Mouse (Mus musculus) c-Kit-positive CD71-positive TER-119-positive erythroid progenitor cells, embryonic 14.5 days (primary cell): ENCODE measurements around the gene Arhgdib.

ENCODE experiments used
- DNase-seq: peaks from one replicate; pipeline ENCODE4 v3.0.0-alpha.2; 2013; ENCODE audit warnings: low spot score

Gene Arhgdib

DNA sequence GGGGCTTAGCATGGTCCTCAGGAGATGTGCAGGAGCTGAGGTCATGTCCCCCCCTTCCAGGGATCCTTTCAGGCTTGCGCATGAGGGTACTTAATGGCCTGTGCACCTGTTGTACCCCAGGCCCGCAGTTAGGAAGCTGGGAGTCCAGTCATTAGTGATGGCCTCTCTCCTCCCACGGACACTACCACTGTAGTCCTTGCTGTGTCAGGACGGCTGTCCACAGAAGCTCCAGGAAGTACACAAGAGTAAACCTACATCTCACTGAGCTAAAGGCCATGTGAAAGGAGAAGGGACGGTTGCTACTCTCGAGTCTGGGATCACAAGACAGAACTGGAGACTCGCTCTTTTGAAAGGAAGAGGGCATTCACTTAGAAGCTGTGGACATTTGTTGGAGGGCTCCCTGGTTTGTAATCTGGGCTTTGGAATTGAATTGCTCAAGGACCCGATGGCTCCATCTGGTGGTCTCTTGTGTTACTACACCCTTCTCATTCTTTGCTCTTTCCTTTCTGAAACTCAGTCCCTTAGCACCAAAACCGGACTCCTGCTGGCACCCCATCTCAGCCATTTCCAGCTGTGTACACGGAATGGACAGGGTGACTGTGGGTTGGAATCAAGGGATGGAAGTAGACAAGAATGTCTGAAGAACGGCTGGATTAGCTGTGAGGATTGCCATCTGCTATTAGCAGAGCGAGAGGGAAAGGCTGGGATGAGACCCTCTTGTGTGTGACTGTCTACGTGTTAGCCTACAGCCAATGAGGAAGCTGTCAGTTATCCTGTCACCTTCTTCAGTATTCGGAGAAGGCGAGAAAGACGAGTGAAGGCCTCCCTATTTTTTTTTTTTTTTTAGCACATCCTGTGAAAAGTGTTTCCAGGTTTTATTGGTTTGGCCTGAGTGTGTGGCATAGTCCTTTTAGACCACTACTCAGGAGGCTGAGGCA is 21.1 kb downstream of the Arhgdib start:
- no peak for DNase-seq

DNA sequence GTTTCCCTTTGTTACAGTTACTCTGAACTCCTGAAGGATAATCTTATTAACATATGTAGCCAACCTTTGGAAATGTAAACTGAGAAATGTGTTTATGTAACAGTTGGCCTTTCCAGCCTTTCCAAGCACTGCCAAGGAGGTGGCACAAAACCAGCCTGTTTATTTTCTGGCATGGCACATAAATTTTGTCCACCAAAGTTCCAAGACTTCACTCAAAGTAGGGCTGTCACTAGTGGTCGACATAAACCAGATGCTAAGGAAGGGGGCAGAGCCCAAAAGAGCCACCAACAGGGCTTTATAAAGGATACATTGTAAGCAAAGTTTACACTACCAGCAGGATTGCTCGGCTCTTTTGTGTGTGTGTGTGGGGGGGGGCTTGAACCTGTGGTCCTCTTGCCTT is 23.8 kb downstream of the Arhgdib start:
- DNase-seq: no peak

DNA sequence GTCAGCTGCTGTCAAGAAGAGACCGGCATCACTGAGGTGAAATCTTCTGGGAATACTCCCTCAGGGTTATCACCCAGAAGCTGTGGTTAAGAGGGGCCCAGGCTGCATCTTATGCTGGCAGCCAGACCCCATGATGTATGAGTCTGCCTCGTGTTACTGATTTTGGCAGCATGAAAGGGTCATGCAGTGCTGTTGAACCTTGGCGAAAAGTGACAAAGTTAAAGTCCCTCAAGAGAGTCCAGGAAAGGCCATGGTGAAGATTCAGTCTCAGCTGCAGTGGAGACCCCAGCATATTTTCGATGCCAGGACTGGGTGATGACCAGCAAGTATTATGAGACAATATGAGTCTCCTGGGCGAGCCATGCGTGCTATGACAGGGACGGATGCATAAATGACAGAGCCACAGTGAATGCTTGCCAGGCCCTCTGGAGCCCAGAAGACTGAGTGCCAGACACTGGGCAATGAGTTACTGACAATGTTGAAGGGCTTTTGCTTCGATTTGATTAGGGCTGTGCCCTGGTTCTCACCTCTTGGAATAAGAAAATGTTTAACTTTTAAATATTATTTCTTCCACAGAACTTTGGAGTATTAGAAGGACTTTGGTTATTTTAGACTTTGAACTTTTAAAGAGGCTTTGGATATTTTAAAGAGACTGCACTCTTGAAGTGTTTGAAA is 25.8 kb downstream of the Arhgdib start:
- DNase-seq: no peak

DNA sequence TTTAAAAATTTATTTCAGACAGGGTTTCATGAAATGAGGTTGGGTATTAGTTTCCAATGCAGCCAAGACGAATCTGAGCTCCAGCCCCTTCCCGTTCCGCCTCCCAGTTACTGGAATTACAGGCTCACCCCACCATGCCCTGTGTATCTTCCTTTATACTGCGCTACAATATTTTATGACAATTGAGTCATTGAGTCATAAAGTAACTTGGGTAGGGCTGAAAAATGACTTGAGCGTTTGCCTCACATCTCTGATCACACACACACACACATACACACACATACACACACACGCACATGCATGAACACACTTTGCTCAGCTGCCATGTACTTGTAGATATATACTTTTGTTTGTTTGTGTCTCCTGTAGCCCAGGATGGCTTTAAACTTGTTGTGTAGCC is 27.5 kb downstream of the Arhgdib start:
- no peak for DNase-seq

DNA sequence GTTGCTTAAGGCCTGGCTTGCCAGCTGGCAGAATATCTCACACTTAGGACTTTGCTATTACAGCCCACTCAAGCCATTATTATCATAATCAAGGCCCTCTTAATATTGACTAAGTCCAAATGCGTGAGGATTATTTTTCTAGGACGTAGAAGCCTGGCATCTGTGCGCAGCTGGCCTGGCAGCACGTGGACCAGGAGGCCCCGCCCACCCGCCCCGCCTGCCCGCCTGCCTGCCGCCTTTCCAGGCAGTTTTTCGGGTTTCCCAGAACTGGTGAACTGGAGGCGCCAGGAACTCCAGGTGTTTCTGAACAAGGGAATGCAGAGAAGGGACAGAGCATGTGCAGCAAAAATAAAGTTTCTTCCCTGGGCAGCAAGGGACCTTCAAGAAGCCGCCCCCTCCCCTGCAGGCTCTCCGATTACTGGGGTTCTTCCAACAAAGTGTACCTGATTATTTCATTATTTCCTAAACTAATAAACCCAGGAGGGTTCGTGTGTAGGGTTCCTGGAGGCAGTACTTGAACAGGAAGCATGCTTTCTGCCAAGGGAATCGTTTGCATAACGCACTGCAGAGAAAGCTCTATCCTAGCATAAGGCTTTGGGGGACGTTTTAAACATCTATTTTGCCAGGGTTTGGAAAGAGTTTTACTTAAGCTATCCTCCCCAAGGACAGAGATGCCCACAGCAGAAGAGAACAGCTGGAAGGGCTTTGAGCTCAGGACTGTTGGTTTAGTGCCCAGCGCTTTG is 28.1 kb downstream of the Arhgdib start:
- DNase-seq: no peak

DNA sequence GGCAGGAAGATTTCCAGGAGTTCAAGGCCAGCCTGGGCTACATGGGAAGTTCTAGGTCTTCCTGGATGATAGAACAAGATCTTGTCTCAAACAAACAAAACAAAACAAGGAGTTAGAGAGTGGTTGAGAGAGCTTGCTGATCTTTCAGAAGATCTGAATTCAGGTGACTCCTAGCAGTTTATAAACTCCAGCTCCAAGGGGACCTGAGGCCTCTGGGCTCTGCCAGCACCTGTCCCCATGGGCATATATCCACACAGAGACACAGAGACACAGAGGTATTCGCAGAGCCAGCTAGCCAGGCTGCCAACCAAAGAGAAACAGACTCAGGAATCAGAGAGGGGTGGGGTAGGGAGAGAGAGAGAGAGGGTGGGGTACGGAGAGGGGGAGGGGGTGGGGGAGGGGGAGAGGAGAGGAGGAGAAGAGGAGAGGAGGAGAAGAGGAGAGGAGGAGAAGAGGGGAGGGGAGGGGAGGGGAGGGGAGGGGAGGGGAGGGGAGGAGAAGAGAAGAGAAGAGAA is 28.9 kb downstream of the Arhgdib start:
- no peak for DNase-seq

DNA sequence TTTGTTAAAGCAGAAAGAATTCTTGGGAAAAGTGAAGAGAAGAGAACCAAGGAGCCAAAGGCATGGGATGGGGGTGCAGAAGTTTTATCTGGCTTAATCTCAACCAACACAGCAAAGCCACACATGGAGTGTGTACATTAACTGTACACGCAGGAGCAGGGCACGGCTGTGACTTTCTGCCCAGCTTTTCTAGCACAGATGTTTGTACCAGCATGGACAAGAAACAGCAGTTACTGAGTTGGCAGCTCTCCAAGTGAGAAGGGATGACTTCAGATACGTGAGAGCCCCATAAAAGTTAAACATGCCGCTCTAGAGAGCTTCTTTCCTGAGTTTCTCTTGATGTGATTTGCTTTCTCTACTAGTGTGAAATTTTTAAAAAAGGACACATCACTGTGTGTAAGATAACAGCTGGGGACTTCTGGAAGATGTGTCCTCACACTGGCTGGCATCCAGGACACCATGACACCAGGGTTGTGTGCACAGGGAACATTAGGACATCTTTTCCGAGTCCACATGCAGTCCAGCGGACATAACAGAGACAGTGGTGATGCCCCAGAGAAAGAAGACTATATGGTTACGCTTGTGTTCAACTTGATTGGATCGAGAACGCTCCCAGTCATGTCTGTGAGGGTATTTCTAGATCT is 31.3 kb downstream of the Arhgdib start:
- DNase-seq: no peak

DNA sequence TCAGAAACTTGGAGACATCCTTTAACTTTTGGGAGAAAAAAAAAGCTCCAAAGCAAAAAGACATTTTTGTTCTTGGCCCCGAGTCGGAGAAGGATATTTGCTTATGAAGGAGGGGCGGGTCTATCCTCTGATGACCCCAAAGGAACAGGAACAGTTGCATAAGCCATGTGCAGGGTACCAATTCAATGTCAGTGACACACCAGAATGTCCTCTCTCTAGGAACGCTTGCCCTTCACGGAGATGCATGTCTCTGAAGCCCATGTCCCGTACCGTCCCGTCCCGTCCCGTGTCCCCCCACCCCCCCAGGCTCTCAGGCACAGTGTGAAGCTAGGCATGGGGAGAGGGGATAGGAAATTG is 34.8 kb downstream of the Arhgdib start:
- DNase-seq: no peak

DNA sequence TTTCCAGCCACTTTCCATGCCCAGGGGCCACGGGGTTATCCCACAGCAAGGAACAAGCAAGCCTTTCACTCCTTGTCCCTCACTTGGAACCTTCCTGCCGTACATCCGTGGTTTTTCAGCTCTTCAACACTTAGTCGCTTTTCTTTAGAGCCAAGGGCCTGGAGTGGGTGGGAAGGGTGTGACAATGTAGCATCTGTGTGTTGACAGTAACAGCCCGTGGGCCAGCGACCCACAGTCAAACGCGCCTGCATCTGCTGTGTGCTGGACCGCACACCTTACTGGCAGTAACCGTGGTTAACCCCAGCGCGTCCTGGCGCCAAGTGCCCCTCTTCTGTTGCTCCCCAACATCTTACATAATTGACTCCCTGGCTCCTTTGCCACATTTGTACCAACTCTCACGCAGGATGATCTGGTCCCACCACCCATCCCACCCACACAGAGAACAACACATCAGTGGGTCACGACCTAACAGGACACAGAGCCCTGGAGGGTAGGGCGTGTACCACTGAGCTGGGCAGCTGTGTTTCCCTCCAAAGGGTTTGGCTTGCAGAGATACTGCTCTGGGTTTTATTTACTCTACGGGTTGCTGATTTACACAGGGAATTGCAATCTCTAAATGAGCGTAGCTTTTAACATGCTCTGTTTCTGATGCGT is 35.3 kb downstream of the Arhgdib start:
- no peak for DNase-seq

DNA sequence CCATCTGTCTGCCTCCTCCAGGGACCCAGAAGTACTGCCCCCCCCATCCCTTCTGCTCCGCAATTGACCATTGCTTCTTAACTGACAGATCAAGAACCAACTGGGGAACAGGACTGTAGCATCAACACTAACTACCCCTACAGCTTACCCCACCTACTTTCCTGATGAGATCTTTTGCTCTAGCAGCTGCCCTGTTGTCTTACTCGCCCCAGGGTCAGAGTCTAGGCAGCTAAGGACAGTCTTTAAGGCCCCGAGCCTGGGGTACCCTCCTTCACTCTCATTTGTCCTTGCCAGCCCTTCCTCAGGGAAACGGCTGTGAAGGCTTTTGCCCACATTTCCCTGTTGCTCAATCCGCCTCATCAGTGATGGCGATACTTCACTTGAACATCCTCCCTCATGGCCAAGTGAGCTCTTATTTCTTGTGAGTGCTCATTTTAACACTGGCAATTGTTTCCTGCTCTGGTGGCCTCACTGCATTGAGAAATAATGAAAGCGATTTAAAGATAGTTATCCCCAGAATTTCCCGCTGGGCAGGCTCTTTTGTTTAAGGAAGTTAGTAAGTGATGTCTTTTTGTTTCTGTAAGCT is 37.7 kb downstream of the Arhgdib start:
- DNase-seq: no peak

DNA sequence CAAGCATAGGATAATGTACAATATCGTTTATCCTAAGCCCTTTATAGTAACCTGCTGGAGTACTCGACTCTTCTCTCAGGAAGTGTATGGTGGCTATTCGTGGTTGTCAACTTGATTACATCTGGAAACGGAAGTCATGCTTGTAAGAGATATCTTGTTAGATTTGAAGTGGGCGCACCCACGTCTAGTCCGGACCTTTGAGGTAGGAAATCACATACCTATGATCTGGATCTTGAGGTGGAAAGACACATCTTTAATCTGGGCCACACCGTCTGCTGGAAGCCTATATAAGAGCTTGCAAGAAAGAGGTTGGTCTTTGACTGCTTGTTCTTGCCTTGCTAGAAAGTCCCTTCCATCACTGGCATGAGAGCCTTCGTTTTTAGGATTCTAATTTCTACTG is 39.2 kb downstream of the Arhgdib start:
- DNase-seq: no peak

DNA sequence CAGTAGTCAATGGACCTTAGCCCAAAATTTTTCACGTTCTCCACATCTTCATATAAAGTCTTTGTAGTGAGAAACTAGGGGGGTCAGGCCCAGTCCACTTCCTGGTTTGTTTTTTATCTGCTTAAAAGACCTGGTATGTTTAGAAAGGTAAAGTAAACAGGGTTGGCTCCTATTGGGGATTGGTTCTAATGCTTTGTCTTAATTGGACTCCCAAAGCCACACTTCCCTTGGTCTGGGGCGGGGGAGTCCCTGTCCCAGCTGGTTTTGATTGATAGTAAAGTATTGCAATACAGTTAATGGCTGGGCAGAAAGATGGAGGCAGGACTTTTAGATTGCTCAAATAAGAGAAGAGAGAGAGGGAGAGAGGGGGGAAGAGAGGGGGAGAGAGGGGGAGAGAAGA is 40.7 kb downstream of the Arhgdib start:
- DNase-seq: no peak

DNA sequence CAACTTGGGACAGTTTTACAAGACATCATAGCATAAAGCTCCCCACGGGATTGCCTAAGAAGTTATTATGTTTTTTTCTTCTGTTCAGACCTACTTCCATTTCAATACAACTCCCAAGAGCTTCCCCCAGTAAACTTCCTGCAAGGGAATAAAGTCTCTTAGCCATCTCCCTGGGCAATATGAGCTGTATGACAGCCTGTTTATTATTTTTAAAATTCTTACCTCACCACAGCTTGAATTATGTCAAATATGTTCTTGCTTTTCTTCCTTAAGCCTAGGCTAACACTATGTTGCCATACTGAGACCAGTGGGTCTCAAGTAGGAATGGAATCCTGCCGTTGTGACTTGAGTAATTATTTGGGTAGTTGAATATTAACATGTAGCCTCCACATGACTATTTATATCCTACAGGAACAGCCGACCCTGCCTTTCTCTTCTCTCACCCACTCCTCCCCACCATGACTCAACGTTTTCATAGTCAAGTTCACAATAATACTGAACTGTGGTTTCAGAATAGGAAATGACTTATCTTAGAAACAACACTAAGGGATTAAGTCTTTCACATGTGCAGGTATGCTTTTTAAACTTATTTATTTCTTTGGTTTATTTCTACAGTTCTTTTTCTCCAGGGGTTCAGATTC is 41.2 kb downstream of the Arhgdib start:
- no peak for DNase-seq

DNA sequence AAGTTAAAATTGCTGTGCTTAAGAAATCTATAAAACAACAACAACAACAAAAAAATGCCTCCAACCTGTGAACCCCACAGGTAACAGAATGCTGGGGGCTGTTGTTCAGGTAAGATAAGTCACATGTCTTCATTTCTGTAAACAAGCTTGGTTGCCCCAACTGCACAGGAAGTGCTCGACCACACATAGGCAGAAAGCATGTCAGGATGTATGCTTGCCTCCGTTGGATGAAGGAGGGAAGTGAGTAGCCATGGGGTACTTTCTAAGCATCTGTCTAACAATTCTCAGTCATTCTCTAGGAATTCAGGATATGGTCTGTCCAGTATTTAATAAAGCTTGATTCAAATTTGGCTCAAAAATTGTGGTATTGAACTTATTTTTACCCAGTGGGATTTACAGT is 42.7 kb downstream of the Arhgdib start:
- no peak for DNase-seq

DNA sequence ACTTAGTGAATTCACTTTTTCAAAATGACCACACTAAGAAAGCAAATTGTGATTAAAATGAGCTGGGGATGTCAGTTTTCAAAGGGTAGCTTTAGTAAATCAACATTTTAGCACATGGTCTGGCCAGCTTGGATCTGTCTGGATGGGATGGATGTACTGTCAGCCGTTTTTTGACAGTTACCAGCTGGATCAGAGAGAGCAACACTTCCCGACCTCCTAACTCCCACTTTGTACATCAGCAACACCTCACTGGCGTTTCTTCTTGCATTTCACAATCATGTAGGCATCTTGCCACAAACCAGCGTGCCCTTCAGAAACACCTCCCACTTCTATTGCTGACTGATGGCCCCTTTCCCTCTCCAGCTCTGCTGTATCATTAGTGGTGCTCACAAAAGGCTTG is 43.5 kb downstream of the Arhgdib start:
- DNase-seq: no peak

DNA sequence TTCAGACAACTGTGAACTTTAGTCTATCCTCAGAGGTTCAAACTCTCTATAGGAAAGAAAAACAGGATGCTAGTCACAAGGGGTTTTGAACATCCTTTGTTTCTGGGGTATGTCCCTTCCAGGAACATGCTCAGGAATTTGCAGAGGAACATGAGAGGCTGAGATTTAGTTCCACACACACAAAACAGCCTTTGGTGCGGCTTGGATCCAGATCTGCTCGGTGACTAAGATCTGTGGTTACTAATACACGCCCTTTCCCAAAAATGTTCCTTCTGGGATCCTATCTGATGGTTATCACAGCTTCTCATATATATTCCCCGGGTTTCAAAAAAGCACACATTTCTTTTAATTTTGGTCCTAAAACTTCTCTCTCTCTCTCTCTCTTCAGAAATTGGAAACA is 43.9 kb downstream of the Arhgdib start:
- DNase-seq: no peak

DNA sequence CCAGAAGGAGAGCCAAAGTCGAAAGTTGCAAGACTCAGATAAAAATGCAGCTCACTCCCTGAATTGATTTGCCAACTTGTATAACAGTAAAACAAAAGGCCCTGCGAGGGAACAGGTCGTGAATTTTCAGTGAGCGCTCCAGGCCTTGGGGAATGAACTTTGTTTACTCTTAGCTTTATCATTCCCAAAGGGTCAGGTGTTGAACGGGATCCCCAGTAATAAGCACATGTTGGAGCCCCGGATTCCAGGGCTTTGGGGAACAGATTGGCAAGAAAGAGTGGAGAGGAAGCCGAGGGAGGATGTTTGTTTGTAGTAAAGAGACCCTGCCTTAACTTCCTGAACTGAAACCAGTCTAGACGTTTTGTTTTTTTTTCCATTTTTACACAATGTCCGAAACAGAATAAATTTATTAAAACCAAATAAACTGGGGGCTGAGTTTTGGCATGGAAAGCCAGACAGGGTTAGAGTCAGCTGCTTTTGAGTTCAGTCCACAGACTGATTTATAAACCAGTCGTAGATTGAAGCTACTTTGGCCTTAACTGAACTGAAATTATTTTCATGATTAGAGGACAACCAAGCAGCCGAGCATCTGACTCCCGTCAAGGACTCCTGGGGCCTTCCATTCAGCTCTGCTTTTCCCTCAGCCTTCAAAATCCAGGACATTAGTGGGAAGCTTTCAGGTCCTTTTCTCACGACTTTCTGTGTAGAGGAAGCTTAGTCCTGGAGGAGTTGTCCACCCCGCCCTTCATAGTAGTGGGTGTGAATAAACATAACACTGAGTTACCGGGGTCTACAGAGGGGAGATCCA is 47.0 kb downstream of the Arhgdib start:
- DNase-seq: no peak

DNA sequence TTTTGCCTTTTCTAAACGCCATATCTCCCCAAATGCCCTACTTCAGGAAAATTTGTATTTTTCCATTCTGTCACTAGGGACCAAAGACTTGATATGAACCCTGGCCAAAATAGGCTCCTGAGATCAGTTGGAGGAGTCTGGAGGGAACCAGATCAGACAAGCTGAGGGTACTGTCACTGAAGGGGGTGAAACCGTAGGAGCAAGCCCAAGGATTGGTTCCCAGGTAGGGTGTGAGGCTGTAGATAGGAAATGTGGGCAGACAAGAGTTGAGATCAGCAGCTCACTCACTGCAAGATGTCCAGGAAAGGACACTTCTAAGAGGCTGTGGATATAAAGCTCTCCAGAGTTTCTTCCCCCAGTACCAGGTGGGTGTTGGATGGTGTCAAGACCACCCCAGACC is 49.7 kb downstream of the Arhgdib start:
- DNase-seq: no peak

DNA sequence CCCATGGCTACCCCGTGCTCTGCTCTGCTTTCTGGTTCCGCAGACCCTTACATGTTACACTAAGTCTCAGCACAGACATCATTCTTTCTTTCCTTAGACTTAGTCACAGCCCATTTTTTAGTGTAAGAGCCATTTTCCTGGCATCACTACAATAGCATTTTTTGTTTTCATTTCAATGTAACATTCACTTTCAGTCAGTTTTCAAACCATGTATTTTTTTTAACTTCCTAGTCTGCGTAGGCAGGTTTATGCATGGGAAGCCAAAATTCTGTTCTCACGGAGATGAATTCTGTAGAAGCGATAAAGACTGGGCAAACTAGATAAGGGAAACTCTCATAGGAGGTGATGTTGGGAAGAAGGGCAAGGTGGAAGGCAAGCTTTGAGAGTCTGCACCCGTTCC is 52.1 kb downstream of the Arhgdib start:
- DNase-seq: no peak

DNA sequence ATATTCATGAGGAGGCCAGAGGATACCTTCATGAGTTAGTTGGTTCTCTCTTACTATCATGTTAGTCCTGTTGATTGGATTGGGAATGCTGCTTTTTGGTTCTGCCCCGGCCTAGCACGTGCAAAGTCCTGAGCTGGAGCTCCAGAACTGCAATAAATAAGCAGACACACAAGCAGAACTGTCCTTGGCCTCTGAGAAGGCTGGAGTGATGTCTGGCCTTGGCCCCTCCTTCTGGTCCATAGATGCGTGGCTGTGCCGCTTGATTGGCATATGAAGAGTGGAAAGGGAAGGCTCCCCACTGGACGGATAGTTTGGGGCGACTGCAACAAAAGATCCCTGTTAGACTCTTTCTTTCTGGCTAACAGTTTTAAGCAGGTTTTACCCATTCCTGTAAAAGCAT is 52.6 kb downstream of the Arhgdib start:
- no peak for DNase-seq
